Mouse (Mus musculus): ENCODE data around the gene Zmynd11.
"Not testable (repeated sequence)": the region's sequence is repeated elsewhere in the genome, so short reads cannot be mapped to it uniquely, and the experiment has no call there.

DNA sequence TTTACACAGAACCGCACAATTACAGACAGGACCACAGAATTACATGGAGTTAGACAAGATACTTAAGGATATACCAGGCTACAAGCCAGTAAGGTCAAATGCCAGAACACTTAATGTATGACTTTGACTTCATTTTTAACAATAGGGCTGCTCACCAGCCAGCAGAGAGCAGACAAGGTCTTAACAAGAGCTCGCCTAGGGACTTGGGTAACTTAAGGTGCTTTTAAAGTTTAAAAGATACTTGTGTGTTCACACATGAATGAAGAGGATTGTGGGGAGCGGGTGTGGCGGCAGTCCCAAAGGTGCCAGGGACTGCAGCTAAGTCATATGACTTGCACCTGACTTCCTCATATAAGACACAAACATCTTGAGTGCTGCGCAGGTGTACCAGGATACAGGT, 32.9 kb downstream of the Zmynd11 start:
- TF ChIP-seq GATA1 (IDR thresholded peaks at IDR 0.05; ENCODE audit: borderline replicate concordance, low read length); FLI1 (IDR thresholded peaks at IDR 0.05; ENCODE audit: low read length): not testable (repeated sequence)

Data from megakaryocyte, embryonic 14.5 days (primary cell).